Mouse (Mus musculus) T-helper 2 cell (primary cell): Measurements from ENCODE around the gene Pou2f1.

ENCODE experiments used
- in situ Hi-C: fragments of 300-600 bp; cut with MboI, MseI; formaldehyde crosslinking; loops from one replicate; pipeline ENCODE4 v1.15.1; 2025; ENCODE audit warnings: high pct_unique_total_duplicates

Gene Pou2f1

GRCm38 (mm10) chr1:166002520-166003155 lies at the start of gene Pou2f1:
Pou2f1 (minus strand) TSS chr1:166002678.
- in situ Hi-C loops: loop anchor here (10.0 to 25.0 kb wide), 2 partner anchors 152 to 1260 kb away; no protein-coding TSS in a partner anchor

DNA sequence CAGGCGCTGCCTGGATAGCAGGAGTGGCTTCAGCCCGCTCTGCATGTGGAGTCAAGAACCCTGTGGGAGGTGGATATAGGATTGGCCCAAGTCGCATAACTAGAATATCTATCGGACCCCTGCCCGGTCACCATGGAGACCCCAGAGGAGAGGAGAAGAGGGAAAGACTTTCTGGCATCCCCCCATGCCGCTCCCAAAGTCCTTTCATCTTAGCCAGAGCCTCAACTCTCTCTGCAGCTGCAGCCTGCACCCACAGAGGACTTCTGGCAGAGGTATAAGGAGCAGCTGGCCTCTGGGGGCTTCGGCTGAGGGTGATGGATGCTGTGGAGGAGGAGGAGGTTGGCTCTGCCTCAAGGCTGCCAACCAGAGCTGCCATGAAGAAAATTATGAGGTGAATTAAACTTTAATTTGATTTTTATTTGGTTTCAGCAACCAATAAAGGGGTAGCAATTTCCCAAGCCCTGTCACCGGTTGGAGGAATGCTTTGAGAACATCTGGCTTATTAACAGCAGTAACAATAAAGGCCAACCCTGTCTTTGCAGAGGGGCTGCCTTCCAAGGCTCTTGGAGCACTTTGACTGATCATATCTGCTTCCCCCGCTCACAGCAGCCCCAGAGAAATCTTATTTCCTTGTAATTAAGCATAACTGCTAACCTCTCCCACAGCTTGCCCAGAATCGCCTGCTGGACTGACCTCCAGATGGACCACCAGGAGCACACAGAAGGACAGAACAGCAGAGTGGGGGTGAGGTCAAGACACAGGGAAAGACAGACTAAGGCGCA lies 46.8 kb upstream of the Pou2f1 start:
- in situ Hi-C loops: no loop called here

- in situ Hi-C loops: no loop called here
These were observed 45.9 kb upstream of the Pou2f1 start for GRCm38 (mm10) chr1:166048230-166048911.

DNA sequence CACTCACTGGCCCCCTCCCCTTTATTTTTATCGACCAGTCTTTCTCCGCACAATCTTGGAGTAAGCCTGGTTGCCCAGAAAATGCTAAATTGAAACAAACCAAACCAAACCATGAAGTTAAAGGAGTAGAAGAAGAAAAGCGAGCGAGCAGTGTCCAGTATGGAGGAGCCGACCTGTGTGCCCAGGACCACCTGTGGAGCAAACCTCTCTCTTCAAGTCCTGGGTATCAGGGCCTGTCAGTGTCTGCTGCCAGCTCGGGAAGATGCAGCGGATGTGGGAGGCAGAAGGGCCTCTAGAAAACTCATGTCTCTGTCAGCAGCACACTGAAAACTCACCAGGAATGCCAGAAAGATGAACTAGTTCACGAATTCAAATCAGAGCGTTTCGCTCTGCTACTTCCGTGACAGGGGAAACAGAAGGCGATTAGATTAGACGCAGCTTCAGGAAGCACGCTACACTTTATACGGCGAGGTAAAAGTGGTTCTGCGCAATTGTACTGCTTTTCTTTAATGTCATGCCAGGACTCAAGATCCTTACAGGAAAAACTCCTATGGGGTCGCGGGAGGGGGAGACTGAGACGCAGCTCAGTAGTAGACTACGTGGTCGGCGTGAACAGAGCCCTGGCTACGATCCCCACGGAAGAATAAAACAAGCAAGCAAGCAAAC lies 45.2 kb upstream of the Pou2f1 start:
- in situ Hi-C loops: no loop called here

GRCm38 (mm10) chr1:166045894-166046197 lies 43.4 kb upstream of the Pou2f1 start:
- in situ Hi-C loops: no loop called here

DNA sequence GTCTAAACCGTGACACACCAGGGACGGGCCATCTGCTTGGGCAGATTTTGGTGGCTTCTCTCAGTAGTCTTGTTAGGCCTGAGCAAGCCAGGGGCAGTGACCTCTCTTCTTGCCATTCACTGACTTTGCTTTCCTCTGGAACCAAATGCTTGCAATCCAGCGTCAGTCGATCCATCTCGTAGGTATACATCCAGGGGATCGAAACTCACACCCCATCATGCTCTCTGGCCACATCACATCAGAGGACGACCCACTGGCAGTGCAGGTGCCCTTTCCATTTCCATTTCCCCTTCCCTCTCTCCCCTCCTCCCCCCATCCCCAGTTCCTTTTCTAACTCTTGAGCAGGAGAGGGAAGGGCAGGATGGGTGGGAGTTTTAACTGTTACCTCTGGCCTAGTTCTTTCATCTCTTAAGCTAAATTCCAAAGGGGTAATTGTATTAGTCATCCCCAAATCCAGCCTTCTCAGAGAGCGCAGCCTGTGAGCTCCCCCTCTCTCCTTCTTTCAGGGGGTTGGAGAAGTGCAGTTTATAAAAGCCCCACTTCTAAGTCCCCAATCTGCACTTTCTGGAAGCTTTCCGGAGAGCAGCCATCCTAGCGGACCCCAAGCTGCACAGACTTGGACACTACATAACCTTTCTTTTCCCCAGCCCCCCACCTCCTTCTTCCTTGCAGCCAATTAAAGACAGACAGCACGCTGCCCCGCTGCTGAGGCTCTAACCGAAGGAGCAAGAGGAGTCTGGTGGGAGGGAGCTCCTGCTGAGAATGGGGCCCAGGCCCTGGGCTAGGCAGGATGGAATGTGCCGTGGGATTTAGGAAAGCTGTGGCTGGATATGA lies 42.8 kb upstream of the Pou2f1 start:
- in situ Hi-C loops: no loop called here

GRCm38 (mm10) chr1:166043451-166044149 lies 41.1 kb upstream of the Pou2f1 start:
- in situ Hi-C loops: no loop called here

GRCm38 (mm10) chr1:166041501-166041900 lies 39.0 kb upstream of the Pou2f1 start:
- in situ Hi-C loops: no loop called here

DNA sequence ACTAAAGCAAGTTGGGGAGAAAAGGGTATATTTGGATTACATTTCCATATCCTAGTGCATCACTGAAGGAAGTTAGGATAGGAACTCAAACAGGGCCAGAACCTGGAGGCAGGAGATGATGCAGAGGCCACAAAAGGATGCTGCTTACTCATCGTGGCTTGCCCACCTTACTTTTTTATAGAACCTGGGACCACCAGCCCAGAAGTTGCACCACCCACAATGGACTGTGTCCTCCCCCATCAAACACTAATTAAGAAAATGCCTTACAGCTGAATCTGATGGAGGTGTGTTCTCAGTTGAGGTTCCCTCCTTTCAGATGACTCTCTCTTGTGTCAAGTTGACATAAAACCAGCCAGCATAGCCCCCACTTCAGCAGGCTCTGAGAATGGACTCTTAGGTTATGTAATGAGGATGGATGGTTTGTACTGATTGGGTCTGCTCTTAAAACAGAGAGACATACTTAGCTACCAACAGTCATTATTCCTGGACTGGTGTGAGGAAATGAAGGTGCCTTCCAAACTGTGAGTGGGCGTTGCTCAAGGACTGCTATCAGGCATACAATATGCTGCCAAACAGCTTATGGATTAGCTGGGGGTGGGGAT lies 36.4 kb upstream of the Pou2f1 start:
- in situ Hi-C loops: no loop called here

GRCm38 (mm10) chr1:166035045-166035444 lies 32.6 kb upstream of the Pou2f1 start:
- in situ Hi-C loops: no loop called here

GRCm38 (mm10) chr1:166031673-166032547 lies 29.4 kb upstream of the Pou2f1 start:
- in situ Hi-C loops: no loop called here

- in situ Hi-C loops: loop anchor here (25.0 kb wide), 1 partner anchor 1238 kb away; no protein-coding TSS in a partner anchor
These were observed 21.5 kb upstream of the Pou2f1 start for GRCm38 (mm10) chr1:166023981-166024380.

GRCm38 (mm10) chr1:166017203-166017602 lies 14.7 kb upstream of the Pou2f1 start:
- in situ Hi-C loops: loop anchor here (25.0 kb wide), 1 partner anchor 1245 kb away; no protein-coding TSS in a partner anchor

GRCm38 (mm10) chr1:166016306-166016705 lies 13.8 kb upstream of the Pou2f1 start:
- in situ Hi-C loops: loop anchor here (25.0 kb wide), 1 partner anchor 1246 kb away; no protein-coding TSS in a partner anchor

- in situ Hi-C loops: loop anchor here (25.0 kb wide), 1 partner anchor 1248 kb away; no protein-coding TSS in a partner anchor
These were observed 12.1 kb upstream of the Pou2f1 start for GRCm38 (mm10) chr1:166014530-166014929.

GRCm38 (mm10) chr1:166010106-166010505 lies 7.6 kb upstream of the Pou2f1 start:
- in situ Hi-C loops: loop anchor here (25.0 kb wide), 1 partner anchor 1252 kb away; no protein-coding TSS in a partner anchor

DNA sequence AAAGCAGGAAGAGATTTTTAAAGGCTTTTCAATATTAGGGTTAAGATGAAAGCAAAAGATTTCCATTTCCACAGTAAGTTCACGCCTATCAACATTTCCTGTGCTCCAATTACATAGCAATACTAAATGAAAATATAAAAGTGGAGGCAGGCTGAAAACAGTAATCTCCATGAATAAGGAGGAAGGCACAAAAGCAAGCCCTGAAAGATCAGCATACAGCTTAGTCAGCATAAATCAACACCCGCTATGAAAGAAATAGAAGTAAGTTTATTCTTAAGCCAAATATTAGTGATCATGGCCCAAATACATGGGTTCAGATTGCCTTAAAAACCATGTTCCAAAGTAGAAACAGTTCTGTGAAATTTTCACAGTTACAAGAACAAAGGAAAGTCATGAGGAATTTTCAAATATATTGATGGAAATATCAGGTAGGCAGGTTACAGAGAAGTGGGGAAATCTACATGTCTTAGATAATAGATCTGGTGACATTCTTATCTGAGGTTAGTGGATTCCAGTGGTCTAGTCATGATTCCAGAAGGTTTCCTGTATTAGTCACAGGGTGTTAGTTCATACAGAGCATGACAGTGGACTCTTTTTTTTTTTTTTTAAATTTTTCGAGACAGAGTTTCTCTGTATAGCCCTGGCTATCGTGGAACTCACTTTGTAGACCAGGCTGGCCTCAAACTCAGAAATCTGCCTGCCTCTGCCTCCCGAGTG lies 6.3 kb upstream of the Pou2f1 start:
- in situ Hi-C loops: loop anchor here (10.0 to 25.0 kb wide), 2 partner anchors 146 to 1254 kb away; no protein-coding TSS in a partner anchor

- in situ Hi-C loops: loop anchor here (10.0 to 25.0 kb wide), 2 partner anchors 148 to 1255 kb away; no protein-coding TSS in a partner anchor
These were observed 4.5 kb upstream of the Pou2f1 start for GRCm38 (mm10) chr1:166007026-166007425.
